Mouse (Mus musculus): ENCODE data around the gene Pdzd8.
A peak's percentile ranks its signal among the peaks of the same experiment; 100 is the strongest.

Gene Pdzd8

DNA sequence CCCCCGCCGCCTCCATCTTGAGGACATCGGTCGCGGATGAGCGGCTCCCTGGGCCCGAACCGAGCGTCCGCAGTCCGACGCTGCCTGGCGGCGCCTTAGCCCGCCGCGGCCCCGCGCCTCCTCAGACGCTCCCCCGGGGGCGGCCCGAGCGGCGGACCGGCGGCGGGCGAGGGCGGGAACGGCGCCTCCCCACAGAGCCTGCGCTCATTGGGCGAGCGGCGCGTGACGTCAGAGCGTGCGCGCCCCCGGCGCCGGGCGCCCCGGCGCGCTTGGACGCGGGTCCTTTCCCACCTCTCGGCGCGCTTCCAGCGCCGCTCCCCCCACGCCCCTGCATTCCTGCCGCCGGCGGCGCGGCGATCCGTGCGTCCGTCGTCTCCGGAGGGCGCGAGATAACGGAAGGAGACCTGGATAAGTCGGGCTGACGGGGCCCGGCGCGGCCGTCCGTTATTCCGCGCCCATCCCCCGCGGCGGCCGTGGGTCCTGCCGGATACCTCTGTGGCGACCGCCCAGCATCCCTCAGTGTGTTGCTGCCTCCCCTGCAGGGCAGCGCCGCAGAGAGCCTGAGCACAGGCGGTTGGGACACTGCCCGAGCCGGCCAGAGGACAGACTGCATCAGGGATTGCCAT is at the start of gene Pdzd8:
Pdzd8 (minus strand) TSS at position 123 of the 626 bp plus-strand sequence.
- DNase-seq (ENCODE audit: extremely low spot score, low read depth, low spot score), result peak; percentile 75

DNA sequence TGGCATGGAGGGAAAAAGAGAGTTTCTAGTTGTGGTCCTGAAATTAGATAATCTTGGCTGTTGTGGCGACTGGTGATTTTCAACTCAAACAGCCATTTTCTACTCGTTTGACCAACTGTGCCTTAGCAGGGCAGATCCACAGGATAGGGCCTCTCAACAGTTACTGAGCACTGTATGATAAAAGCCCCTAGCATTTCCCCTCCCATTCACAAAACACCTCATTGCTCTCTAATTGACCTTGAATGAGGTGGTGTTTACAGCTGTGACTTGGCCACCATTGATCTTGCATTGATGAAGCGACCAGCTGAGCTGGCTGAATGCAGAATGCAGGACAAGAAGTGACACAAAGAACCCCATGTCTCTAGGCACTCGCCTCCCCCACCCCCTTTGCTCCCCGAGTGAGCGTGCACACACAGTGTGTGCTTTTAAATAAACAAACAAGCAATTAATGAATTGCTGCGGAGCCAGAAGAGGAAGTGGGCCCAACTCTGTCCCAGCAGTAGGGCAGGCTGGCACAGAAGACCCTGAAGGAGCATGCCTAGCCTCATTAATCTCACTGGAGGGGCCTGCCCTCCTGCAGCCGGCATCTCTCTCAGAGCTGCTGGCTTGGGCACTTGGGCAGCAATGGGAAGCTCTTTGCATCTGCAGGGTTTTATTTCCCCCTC is 48.3 kb upstream of the Pdzd8 start:
- DNase-seq (ENCODE audit: extremely low spot score, low read depth, low spot score), result no peak

DNA sequence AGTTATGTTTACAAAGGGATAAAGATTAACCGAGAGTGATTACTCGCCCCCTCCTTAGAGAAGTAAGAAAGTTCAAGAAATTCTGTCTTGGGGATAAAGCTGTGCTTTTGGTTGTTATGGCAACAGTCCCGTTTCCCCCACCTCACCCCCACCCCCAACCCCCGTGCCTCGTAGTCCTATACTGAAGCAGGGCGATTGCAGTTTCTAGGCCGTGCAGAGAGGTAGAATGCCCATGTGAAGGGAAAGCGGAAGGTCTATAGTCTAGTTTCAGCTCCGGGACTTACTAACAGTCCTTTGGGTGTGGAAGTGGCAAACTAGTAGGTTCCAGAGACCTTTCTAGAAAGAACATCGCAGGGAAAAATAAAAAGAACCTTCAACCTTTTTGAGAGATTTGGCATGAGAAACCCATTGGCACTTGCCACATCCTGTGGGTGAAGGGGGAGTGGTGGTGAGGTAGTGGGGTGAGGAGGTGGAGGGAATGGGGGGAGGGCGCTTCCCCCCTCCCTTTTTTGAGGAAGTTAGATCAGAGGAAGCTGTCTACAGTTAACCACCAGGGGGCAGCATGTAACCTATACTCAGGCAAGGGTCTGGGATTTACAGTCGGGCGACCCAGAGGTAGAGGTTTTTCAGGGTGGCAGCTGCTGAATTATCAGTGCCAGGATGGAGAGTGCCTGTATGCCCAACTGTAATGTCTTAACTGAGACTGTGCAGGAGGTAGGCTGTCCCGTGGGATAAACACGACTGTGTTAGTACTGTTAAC is 43.4 kb upstream of the Pdzd8 start:
- peak; percentile 54 for DNase-seq (ENCODE audit: extremely low spot score, low read depth, low spot score)

DNA sequence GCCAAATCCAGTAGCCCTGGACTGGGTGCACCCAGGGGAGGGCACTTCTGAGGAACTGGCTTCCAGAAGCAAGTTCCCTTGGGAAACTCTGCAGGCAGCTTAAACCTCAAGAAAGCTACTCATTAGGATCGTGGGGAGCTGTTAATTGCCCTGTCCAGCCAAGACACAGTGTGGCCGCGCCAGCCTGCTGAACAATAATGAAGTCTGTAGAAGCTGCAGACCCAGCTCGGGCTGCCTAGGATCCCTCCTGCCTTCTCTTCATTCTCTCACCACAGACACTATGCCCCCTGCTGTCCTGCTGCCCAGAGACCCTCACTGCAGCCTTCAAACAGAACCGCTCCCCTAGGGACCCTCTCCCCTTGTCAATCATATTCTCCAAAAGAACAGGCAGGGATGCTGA is 42.8 kb upstream of the Pdzd8 start:
- DNase-seq (ENCODE audit: extremely low spot score, low read depth, low spot score), result no peak

DNA sequence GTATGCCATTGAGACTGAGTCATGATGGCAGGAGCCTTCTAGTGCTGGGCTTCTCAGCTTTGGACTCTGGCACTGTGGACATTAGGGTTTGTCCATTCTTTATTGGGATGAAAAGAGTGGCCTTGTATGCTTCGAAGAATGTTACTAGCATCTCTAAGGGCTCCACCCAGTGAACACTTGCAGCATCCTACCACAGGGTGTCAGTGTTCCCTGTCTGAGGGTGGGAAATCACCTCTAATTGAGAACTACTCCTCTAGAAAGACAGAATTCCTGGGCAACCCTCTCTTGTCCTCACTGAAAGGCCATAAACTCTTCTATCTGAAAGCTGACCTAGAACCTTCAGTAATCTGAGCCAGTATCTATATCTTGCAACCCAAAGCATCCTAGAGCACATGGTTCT is 41.6 kb upstream of the Pdzd8 start:
- peak; percentile 37 for DNase-seq (ENCODE audit: extremely low spot score, low read depth, low spot score)

DNA sequence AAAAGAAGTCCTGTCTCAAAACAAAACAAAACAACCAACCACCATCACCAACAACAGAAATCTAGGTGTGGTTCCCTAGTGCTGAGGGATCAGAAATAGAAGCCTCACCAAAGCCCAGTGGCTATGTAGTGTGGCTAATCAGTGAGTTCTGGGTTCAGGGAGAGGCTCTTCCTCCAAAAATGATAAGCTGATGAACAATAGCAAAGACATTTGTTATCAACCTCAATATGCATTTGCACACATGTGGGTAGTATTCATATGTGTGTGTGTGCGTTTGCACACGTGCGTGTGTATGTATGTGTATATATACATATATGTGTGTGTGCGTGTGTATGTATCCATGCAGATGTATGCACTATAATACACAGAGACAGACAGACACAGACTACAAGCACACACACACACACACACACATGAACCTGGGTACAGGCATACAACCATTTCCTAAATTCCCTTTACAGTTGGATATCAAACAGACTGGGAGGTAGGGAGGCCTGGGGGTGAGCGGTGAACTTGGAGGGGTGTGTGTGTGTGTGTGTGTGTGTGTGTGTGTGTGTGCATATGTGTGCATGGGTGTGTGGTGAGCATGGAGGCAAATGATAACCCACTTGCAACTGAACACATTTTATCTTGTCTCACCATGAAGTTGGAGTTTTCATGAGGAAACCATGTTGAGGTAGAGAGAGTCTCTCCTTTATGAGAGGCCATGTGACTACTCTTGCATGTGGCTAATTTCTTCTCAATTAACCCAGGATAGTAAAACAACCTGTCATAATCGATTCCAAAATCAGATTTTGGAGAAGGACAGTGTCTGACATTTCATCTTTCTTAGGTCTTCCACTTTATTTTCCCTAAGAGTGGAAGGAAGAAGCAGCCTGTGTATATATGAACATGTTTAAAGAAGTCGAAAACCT is 39.3 kb upstream of the Pdzd8 start:
- DNase-seq (ENCODE audit: extremely low spot score, low read depth, low spot score), result no peak

DNA sequence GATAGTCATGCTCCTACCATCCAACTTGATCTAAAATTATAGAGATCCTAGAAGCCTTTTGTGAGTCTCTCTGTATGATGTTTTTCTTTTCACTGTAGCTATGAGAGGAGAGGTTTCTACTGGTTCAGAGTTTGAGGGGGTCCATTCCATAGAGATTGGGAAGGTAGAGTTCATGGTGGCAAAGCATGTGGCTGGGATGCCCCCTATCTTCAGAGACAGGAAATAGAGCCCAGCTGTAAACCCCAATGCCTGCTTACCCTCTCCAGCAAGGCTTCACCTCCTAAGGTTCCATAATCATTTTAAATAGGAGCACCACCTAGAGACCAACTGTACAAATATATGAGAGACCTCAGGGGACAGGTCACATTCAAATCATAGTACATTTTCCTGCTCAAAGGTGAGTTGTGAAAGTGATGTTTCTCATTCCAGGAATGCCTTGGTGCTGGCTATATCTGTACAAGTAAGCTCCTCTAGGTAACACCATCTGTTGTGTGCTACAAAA is 36.9 kb upstream of the Pdzd8 start:
- no peak for DNase-seq (ENCODE audit: extremely low spot score, low read depth, low spot score)

DNA sequence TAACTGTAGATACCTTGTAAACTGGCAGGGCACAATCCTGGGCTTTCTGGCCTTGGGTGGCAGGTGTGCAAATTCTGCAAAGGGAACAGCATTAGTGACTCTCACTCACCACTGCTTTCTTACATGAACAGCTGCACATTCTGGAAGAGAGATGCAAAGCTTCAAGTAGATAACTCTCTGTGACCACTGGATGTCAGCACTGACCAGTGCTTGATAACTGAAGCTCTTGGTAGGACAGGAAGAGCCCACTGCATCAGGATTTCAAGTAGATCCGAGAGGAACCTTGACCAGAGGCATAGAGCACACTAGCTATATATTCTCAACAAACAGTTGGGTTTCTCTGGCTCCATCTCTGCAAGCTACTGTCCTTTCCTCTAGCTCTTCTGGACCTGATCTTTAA is 34.4 kb upstream of the Pdzd8 start:
- DNase-seq (ENCODE audit: extremely low spot score, low read depth, low spot score), result no peak

DNA sequence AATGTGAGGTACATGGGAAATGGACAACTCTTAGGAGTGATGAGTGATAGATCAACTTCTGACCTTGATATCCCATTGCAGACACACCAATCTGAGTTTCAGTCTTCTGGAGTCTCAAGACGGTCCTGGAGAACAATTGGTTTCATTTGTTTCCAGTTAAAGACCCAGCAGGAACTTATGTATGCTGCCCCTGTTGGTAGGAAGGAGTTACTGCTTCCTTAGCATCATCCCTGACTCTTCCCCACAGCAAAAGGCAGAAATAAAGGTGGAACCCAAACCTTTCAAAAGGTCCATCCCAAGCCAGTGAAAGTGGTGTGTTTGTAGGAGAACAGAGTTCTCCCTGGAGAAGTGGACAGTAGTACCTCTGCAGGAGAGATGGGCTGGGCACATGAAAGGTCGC is 30.9 kb upstream of the Pdzd8 start:
- DNase-seq (ENCODE audit: extremely low spot score, low read depth, low spot score), result no peak

DNA sequence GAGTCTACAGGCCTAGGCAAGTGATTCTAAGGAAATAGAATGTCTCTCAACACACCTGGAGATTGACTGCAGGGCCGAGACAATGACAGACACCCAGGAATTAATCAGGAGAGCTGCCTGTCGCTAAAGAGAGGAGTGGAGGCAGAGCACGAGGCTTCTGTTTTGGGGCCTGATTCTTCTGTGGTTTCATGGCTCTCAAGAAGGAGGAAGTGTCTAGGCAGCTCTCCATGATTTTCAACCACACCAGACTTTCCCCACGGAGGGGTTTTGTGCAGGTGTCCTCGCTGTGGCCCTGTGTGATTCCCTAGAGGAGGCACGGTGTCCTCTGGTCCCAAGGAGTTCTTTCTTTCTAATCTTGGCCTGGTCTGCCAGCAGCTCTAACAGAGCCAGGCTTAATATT is 29.4 kb upstream of the Pdzd8 start:
- no peak for DNase-seq (ENCODE audit: extremely low spot score, low read depth, low spot score)

DNA sequence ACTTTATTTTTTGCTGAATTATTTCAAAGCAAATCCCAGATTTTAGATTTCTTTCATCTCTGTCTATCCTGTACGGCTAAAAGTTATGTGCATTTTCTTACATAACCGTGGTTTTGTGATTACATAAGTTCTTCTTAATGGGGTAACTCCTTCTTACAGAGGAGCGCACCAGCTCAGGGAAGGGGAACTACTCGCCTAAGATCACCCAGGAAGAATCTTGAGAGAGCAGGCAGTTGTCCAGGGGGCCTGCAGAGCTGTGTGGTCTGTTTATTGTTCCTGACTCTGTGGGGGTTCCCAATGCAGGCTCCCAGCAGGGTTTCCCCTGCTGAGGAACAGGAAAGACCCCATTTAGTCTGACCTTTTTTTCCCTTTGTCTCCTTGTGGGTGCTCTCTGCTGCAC is 27.3 kb upstream of the Pdzd8 start:
- DNase-seq (ENCODE audit: extremely low spot score, low read depth, low spot score), result no peak

DNA sequence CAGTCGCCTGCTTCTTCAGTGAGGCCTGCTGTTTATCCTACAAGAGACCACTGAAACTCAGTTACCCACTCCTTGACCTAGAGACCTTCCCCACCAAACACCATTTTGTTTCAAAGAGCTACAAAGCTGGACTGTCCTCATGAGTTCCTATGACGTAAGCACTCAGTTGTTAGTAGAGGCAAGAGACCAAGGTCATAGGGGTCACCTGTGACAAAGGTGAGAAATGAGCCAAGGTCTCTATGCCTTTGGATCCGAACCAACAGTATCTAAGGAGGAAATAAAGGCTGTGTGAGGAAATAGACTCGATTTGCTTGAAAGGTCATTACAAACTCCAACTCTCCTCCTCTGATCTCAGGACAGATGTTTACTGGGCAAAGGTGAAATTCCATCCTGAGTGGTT is 25.4 kb upstream of the Pdzd8 start:
- DNase-seq (ENCODE audit: extremely low spot score, low read depth, low spot score), result no peak

DNA sequence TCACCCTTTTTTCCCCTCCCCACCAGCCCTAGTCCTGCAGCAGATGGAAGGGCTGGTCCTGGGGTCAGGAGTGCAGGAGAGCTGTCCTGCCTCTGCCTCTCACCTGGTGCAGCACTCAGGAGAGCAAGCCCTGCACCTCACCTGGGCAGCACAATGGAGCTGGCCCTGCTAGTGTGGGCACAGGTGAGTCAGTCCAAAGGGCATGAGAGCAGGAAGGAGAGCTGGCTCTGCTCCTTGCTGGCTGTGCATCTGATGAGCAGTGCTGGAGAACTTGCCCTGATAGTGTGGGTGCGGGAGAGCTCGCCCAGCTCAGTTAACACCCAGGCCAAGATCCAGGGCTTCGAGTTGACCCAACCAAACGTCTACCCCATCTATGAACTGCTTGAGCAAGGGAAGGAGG is 22.3 kb upstream of the Pdzd8 start:
- no peak for DNase-seq (ENCODE audit: extremely low spot score, low read depth, low spot score)

DNA sequence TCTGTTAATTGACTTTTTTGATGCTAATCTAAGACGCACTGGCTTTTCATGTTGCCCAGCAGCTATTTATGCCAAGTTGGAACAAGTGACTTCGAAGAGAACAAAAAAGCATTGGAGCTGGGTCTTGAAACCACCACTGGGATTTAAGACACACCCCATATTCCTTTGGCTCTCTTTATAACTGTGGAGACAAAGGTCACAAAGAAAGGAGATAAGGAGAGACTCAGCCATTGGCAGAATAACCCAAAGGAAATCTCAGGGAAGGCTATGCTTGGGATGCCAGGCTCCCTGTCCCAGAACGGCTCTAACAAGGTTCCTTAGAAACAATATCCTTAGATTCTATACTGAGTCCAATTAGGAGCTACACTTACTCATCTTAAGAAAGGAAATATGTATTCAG is 21.1 kb upstream of the Pdzd8 start:
- no peak for DNase-seq (ENCODE audit: extremely low spot score, low read depth, low spot score)

DNA sequence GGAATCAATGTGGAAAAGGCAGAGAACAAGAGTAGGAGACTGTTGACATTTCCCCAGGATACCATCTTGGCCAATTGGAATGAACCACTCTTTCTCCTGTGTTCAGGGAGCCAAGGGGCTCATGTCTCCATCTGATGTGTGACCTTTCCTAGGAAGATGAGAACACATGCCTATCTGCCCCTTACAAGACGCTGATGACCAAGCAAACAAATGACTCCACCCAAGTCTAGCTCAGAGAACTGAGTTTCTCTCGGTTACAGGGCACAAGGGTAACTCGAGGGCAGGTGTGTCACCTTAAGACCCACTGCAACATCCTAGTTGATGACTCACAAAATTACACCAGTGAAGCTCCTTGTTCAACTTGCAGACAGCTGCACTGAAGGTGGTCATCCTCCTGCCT is 18.1 kb upstream of the Pdzd8 start:
- no peak for DNase-seq (ENCODE audit: extremely low spot score, low read depth, low spot score)

DNA sequence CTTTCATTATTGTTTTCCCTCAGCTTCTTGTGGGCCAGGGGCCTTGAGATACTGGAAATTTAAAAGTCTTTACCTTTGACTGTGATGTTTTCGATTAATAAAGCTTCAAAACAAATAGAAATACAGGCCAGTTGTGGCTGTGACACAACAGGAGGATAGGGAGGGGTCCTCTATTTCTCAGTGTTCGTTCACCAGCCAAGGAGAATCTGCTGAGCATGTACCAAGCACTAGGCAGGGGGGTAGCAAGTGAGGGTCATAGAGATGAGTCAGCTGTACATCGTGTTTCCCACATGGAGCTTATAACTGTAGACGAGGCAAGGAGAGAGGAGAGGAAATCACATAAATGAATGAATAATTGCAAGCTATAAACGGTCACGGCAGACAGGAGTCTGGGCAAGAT is 17.1 kb upstream of the Pdzd8 start:
- no peak for DNase-seq (ENCODE audit: extremely low spot score, low read depth, low spot score)

DNA sequence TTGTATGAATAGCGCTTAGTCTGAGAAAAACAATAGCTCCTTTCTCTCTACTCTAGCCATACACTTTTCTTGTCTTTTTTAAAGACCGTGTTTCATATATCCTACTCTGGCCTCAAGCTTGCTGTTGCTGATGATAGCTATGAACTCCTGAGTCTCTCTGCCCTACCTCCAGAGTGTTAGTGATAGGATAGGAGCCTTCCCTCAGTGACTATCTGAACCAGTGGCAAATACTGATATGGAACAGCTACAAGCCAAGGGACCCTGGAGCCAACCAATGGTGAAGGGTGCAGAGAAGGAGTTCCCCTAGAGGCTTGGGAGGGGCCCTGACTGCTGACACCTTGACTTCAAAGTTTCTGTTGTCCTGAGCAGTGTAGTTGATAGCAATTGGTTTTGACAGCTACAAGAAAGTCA is 14.9 kb upstream of the Pdzd8 start:
- DNase-seq (ENCODE audit: extremely low spot score, low read depth, low spot score), result no peak

DNA sequence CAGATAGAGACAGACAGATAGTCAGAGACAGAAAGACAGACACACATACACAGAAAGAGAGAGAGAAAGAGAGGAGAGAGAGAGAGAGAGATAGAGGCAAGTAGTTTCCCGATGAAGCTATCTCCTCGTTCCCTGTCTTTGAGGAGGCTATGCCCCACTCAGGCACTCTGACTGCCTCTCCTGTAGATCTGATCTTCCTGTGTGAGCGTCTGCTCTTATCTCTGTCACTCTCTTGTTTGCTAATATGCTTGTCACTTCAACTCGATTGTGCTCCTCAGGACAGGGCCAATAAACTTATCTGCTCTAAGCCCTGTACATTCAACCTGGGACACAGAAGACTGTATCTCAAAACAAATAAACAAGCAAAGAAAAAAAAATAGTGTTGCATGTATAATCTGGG is 13.6 kb upstream of the Pdzd8 start:
- DNase-seq (ENCODE audit: extremely low spot score, low read depth, low spot score), result no peak

DNA sequence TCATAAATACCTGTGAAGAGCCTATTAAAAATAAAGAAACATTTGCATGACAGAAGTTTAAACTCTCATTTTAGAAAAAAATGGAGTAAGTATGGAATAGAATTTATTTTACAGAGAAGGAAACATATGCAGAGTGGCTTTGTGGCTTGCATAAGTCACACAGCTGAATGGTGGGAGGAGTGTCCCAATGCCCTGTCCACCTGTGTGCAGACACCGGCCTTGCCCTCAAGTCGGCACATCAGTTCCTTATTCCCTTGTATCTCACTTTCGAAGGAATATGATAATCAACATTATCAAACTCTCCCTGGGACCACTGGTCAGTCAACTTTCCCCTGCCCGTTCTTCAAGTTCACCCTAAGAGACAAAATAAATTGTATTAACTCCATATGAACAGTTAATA is 12.3 kb upstream of the Pdzd8 start:
- no peak for DNase-seq (ENCODE audit: extremely low spot score, low read depth, low spot score)

DNA sequence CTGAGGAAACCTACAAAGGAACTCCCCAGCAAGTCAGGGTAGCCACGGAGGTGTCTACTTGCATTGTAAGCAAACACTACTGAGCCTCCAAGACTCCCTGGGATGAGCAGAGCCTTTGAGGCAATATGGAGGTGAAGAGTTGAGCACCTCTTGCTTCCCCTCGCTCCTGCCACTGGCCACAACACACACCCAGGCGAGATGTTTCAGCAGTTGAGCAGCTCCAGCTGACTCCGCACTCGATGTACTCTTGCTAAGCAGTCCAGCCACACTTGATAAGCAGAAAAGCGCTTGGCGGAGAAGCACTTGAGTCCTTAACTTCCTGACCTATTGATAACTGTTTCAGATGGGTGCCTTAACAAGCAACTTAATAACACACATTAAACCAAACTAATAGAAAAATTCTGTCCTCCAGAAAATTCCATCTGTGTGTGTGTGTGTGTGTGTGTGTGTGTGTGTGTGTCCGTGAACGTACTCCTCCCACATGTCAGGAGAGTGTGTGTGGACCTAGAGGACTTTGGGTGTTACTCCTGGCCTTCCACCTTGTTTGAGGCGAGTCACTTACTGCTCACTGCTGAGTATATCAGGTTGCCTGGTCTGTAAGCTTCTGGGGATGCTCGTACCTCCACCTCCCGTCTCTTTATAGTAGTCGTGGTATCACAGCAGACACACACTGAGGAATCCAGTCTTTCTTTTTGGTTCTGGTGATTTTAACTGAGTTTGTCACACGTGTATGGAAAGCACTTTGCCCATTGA is 11.4 kb upstream of the Pdzd8 start:
- DNase-seq (ENCODE audit: extremely low spot score, low read depth, low spot score), result no peak

Data from hindlimb bud, embryonic 11.5 days (tissue).